Mouse (Mus musculus) C2C12 (cell line): ENCODE measurements around the gene Rab28.
"Not testable (repeated sequence)": the region's sequence is repeated elsewhere in the genome, so short reads cannot be mapped to it uniquely, and the experiment has no call there.

ENCODE experiments used
- CEBPB ChIP-seq: IDR thresholded peaks from one replicate; pipeline ENCODE4 v1.6.1; 2011; ENCODE audit warnings: low read depth, mild to moderate bottlenecking, control low read depth, moderate library complexity
- CTCF ChIP-seq: IDR thresholded peaks from one replicate; pipeline ENCODE4 v1.5.1; 2011; ENCODE audit not compliant: control insufficient read depth, insufficient read depth, insufficient read length
- MAX ChIP-seq: IDR thresholded peaks from one replicate; pipeline ENCODE4 v1.6.1; 2011; ENCODE audit warnings: mild to moderate bottlenecking, control low read depth
- USF1 ChIP-seq: IDR thresholded peaks from one replicate; pipeline ENCODE4 v1.6.1; 2011; ENCODE audit warnings: low read depth, mild to moderate bottlenecking, control low read depth, moderate library complexity

DNA sequence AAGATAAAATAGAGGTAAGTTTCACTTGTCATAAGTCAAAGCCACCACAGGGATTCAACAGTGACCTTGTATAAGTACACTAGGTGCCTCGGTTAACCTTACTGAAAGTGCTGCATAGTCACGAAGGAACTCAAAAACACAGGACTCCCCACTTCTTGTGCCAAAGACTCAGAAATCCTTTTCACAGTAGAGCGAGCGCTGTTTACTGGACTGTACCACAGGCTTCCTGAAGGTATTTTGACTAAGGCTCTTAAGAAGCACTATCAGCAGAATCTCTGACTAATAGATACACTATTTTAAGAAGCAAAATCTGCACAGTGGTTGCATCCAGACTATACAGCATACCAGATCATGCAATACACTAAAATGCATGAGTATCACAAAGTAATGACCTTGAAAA, 6.9 kb downstream of the Rab28 start:
- not testable (repeated sequence) for TF ChIP-seq CTCF, USF1, MAX, CEBPB
